Mouse (Mus musculus) lung, postnatal 0 days (tissue): ENCODE results near the gene Smoc2.

Experiments used
- CTCF ChIP-seq: IDR thresholded peaks from 2 replicates; pipeline ENCODE4 v1.5.1; 2016; ENCODE audit warnings: antibody characterized with exemption, mild to moderate bottlenecking
- EP300 ChIP-seq: IDR thresholded peaks from 2 replicates; pipeline ENCODE4 v1.6.1; 2016; ENCODE audit warnings: antibody characterized with exemption, mild to moderate bottlenecking, control low read depth

DNA sequence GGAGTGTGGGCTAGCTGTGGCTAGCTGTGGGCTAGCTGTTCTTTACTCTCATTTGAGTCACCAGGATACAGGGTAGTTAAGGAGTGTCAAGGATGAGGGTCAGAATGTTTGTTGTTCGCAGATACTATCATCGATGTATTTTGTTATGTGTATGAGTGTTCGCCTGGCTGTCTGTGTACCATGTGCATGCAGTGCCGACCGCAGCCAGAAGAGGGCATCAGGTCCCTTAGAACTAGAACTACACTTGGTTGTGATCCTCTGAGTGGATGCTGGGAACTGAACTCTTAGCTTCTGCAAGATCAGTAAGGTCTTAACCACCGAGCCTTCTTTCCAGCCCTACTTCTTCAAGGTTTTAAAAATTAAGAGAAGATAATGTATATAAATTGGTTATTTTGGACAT is 24.4 kb downstream of the Smoc2 start:
- TF ChIP-seq EP300 (no peak), CTCF (0 out of 2 replicates have a peak, but pooled peaks have one; percentile 18)
